Mouse (Mus musculus) limb, embryonic 13.5 days (tissue): Measurements from ENCODE around the gene Slc6a3. TPM values are rescaled to one million over a fixed set of nuclear protein-coding genes. Genes with fewer than 3 reads are reported as not detected.
A peak's percentile ranks its signal among the peaks of the same experiment; 100 is the strongest.

Experiments used
- ATAC-seq: fragments of 200-750 bp; cut with Nextera tagmentation; 2 replicates; pipeline ENCODE4 v1.8.0; 2017; ENCODE audit warnings: low read depth, moderate number of reproducible peaks, moderate TSS enrichment; ENCODE audit not compliant: low FRiP score
- H3K27ac ChIP-seq: fragments of 300-500 bp; sonication (generic); 2 replicates; pipeline ENCODE4 v1.5.1; 2015; ENCODE audit warnings: inconsistent platforms, mild to moderate bottlenecking, moderate library complexity
- H3K27me3 ChIP-seq: fragments of 300-500 bp; sonication (generic); 2 replicates; pipeline ENCODE4 v1.6.1; 2015; ENCODE audit warnings: mild to moderate bottlenecking, inconsistent platforms
- H3K36me3 ChIP-seq: fragments of 300-500 bp; sonication (generic); 2 replicates; pipeline ENCODE4 v1.6.1; 2015; ENCODE audit warnings: inconsistent platforms, mild to moderate bottlenecking, moderate library complexity
- H3K4me1 ChIP-seq: fragments of 300-500 bp; sonication (generic); 2 replicates; pipeline ENCODE4 v1.6.1; 2015; ENCODE audit warnings: inconsistent platforms
- H3K4me2 ChIP-seq: fragments of 300-500 bp; sonication (generic); replicated peaks from 2 replicates; pipeline ENCODE4 v1.6.1; 2015; ENCODE audit warnings: inconsistent platforms, mild to moderate bottlenecking, moderate library complexity
- H3K4me3 ChIP-seq: fragments of 300-500 bp; sonication (generic); 2 replicates; pipeline ENCODE4 v1.5.1; 2015; ENCODE audit warnings: moderate library complexity, mild to moderate bottlenecking, inconsistent platforms
- H3K9ac ChIP-seq: fragments of 300-500 bp; sonication (generic); 2 replicates; pipeline ENCODE4 v1.6.1; 2015; ENCODE audit warnings: mild to moderate bottlenecking, inconsistent platforms
- H3K9me3 ChIP-seq: fragments of 300-500 bp; sonication (generic); 2 replicates; pipeline ENCODE4 v1.6.1; 2016; ENCODE audit warnings: inconsistent platforms
- WGBS: fragments of 180-500 bp; shearing (Covaris S2); methylation state at CpG from one replicate; pipeline ENCODE4 v1.1.7; 2015; 5-methylcytosine and 5-hydroxymethylcytosine counted together
- polyA plus RNA-seq: library from polyadenylated mRNA; unstranded; fragments of >200 nt; fragmentation: Nextera tagmentation; extraction: Ambion mirVana; gene quantifications from 2 replicates; pipeline ENCODE4 v1.2.1, GENCODE M21; 2015

Gene Slc6a3
- polyA plus RNA-seq, 1 experiment from 2014 or later = 0.13 TPM

DNA sequence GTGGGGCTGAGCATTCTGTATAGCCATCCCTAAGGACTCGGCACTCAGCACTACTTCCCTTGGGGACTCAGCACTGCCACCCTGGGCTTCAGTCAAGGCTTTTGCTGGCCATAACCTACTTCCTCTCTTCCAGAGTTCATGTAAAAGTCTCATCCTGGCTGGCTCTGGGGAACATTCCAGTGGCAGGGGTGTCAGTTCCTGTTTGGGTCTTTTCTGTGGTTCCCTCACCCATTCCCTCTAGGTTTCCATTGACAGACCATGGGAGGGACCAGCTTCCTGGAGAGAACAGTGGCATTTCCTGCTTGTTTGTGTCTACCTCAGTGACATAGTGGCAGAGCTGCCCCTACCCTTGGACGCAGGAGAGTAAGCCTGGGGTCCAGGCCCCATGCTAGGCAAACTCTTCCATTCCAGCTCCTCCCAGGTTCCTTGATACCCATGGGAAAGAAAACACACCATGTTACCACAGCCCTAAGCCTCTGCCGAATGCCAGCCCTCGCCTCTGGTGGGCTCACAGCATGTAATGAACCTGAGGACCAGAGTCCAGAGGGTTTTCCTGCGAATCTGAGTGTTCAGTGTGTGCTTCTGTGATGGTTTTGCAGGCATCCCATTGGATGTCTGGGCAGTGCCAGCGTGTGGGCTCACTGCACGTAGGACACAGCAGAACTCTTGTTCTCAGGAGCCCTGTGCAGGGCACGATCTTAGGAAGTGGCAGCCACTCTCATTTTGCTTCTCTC, 27.6 kb upstream of the Slc6a3 start:
- H3K27ac ChIP-seq = no peak overlapping the region
- no peaks in the 10 kb centered on the region for H3K4me1 ChIP-seq
- no peaks in the 10 kb centered on the region for H3K9me3 ChIP-seq
- ATAC-seq = no peak
- peaks cover 85% of the 10 kb centered on the region for H3K36me3 ChIP-seq
- WGBS = 93% methylated on average over 8 of the region's 8 CpGs
- peak overlapping the region; percentile 25; the same call in 1 of the 2 replicates for H3K9ac ChIP-seq
- no peaks in the 10 kb centered on the region for H3K27me3 ChIP-seq
- no peak overlapping the region for H3K4me3 ChIP-seq
- no peak overlapping the region for H3K4me2 ChIP-seq

DNA sequence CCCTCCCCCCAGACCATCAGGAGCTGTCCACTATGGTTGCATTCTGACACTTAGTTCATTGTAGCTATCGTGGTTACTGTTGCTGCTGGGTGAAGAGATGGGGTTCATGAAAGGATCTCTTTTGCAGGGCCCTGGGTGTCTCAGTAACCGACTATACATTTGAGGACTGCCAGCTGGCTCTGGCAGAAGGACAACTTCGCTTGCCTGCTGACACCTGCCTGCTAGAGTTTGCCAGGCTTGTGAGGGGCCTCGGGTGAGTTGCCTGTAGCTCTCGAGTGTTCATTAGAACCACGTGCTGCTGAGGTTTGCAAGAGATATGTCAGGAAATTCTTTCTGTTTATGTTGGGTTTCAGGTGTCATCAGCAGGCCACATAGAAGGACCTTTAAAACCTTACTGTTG, 26.7 kb upstream of the Slc6a3 start:
- peaks cover 91% of the 10 kb centered on the region for H3K36me3 ChIP-seq

DNA sequence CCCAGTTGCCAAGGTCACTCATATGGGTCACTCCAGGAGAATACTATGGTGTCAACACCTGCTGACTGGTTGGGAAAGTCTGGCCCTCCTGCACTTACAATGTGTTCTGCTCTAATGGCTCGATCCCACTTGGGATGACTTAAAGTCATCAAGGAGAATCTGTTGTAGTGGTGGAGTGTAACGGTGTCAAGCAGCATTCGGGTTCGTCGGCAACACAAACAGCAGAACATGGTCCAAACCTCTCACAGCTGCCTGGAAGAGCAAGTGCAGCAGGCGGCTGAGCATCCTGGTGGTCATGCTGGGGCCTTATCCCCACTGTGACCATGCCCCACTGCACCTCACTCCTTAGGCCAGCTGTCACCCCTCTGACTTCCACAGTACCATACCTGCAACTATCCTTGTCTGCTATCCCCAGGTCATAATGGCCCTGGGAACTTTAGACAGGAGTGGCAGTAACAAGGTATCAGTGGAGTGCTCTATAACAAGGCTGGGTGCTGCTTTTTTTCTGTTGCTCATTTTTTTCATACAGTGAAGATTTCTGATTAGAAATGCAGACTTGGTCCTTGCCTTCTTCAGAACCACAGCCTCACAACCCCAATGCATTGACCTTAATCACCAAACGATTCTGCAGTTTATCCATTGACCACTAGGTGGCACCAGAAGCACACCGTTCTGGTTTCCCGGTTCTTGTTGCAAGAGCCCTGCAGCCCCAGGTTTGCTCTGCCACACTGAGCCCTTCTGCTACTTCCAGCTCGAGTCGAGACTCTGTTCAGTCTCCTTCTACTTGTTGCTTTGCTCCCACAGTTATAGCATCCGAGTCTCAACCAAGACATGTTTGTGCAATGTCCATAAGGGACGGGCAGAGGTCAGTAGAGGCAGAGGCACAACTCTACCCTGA, 23.5 kb upstream of the Slc6a3 start:
- no peaks in the 10 kb centered on the region for H3K27me3 ChIP-seq
- H3K36me3 ChIP-seq = peaks cover 86% of the 10 kb centered on the region
- no peaks in the 10 kb centered on the region for H3K4me1 ChIP-seq
- no peaks in the 10 kb centered on the region for H3K9me3 ChIP-seq
- H3K9ac ChIP-seq = no peak overlapping the region
- H3K27ac ChIP-seq = no peak overlapping the region
- H3K4me2 ChIP-seq = no peak overlapping the region
- WGBS = 59% methylated on average over 13 of the region's 13 CpGs
- 0 out of 2 replicates have a peak, but pooled peaks have one; percentile 14 for ATAC-seq
- no peak overlapping the region for H3K4me3 ChIP-seq

More for the DNA sequence above, 26.7 kb upstream of the Slc6a3 start:
- WGBS = 83% methylated on average over 6 of the region's 6 CpGs
- Histone ChIP-seq H3K9ac (no peak overlapping the region), H3K4me2 (no peak overlapping the region), H3K4me1 (no peaks in the 10 kb centered on the region), H3K9me3 (no peaks in the 10 kb centered on the region), H3K4me3 (no peak overlapping the region), H3K27ac (no peak overlapping the region), H3K27me3 (no peaks in the 10 kb centered on the region)
- no peak for ATAC-seq

DNA sequence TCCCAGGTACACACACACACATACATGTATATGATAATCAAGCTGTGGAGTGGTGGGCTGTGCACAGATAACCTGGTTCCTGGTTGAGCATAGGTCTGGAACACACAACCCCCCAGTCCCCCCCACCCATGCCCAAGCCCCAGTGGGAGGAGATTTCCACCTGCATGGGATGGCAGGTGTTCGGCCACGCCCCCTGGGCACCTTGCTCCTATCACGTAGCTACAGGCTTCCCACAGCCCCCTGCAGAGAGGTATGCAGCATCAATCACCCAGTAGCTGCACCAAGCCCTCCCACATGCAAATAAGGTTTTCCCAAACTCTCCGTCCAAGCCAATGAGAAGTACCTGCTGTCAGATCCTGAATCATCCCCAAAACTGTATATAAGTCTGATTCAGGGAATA, 19.7 kb upstream of the Slc6a3 start:
- no peaks in the 10 kb centered on the region for H3K9me3 ChIP-seq
- H3K27ac ChIP-seq = no peak overlapping the region
- H3K4me3 ChIP-seq = no peak overlapping the region
- no peaks in the 10 kb centered on the region for H3K27me3 ChIP-seq
- no peak overlapping the region for H3K9ac ChIP-seq
- ATAC-seq = no peak
- no peak overlapping the region for H3K4me2 ChIP-seq
- 73% methylated on average over 4 of the region's 4 CpGs for WGBS
- peaks cover 50% of the 10 kb centered on the region for H3K36me3 ChIP-seq
- no peaks in the 10 kb centered on the region for H3K4me1 ChIP-seq

DNA sequence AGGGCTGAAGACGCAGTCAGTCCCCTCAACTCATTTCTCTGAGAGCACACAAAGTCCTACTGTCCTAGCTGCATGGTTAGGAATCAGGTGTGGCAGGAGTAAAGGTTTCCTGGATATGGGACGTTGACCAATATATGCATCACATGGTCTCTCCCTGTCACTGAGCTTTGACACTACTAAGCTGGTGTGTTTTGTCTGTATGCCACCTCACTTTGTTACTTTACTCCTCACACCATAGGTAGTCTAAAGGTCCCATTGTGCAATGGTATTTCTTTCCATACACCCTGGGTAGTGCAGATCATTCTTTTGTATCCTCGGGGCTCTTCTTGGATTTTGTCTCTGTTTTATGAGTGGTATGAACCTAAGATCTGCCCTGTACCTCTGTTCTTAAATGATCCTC, 2.8 kb upstream of the Slc6a3 start:
- Histone ChIP-seq H3K9ac (no peak overlapping the region), H3K4me2 (no peak overlapping the region), H3K9me3 (no peaks in the 10 kb centered on the region), H3K36me3 (no peaks in the 10 kb centered on the region), H3K27me3 (peaks cover 56% of the 10 kb centered on the region), H3K4me3 (no peak overlapping the region), H3K27ac (no peak overlapping the region), H3K4me1 (peaks cover 14% of the 10 kb centered on the region)
- 91% methylated on average over 3 of the region's 3 CpGs for WGBS
- ATAC-seq = no peak

DNA sequence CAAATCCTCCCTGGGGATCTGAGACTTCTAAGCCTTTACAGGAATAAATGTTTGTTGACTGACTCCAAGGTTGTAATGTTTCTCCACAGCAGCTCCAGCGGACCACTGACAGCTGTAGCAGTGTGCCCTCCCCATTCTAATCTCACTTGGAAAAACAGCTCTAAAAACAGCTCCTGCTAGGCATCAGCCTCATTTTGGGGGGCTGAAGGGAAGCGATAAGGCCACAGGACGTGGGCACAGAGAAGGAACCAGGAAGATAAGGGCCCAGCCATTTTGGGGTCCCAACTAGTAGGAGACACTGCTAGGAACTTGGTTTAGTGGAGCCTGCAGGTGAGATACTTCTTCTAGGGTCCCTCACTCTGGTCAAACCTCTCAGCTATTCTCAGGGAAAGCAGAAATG, 1.3 kb upstream of the Slc6a3 start:
- Histone ChIP-seq H3K4me2 (no peak overlapping the region), H3K4me3 (no peak overlapping the region), H3K9ac (no peak overlapping the region), H3K9me3 (no peaks in the 10 kb centered on the region), H3K27me3 (peaks cover 63% of the 10 kb centered on the region), H3K36me3 (no peaks in the 10 kb centered on the region), H3K27ac (no peak overlapping the region), H3K4me1 (peaks cover 14% of the 10 kb centered on the region)
- 60% methylated on average over 3 of the region's 3 CpGs for whole genome bisulfite sequencing
- no peak for ATAC-seq

DNA sequence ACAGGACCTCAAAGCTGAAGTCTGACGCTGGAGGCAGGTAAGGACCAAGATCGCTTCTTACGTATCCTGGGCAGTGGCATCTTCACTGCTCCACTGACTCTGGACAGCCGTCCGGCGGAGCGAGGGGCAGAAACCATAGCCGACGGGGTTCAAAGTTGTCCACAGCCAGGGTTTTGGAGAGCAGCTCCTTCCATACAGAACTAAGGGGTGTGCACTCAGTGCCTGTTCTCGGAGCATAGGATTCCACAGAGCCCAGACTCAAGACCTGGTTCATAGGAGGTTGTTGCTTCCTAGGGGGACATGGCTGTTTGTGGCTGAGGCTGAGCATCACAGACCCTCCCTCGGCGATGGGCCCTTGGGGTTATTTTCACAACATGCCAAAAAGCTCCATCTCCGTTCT, 277 bp downstream of the Slc6a3 start:
- 18% methylated on average over 13 of the region's 13 CpGs for WGBS
- Histone ChIP-seq H3K9me3 (no peaks in the 10 kb centered on the region), H3K9ac (peak overlapping the region; percentile 51; the same call in 1 of the 2 replicates), H3K27ac (no peak overlapping the region), H3K4me3 (peak overlapping the region; percentile 49), H3K36me3 (no peaks in the 10 kb centered on the region), H3K4me2 (peak overlapping the region; percentile 85), H3K4me1 (peaks cover 14% of the 10 kb centered on the region), H3K27me3 (peaks cover 68% of the 10 kb centered on the region)
- ATAC-seq = no peak; the same call in 1 of the 2 replicates

DNA sequence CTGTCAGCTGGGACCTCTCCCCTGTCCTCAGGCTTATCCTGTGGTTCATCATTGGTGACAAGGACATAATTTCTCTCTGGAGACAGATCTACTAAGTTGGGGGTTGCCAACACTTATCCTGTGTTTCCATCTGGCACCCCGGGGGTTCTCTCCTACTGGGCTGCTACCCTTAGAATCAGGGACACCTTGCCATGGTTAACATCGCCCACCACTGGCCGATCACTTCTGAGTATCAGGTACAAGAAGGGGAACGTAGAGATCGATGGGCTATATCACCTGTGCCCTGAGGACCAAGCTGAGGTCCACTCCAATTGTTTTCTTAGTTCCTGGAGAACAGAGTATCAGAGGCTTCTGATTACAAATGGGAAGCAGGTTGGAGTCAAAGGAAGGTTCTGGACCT, 27.7 kb downstream of the Slc6a3 start:
- Histone ChIP-seq H3K4me3 (no peak overlapping the region), H3K9me3 (no peaks in the 10 kb centered on the region), H3K9ac (no peak overlapping the region), H3K27ac (no peak overlapping the region), H3K4me2 (no peak overlapping the region), H3K4me1 (no peaks in the 10 kb centered on the region), H3K36me3 (no peaks in the 10 kb centered on the region), H3K27me3 (peaks cover 4% of the 10 kb centered on the region; the same call in 1 of the 2 replicates)
- 87% methylated on average over 5 of the region's 5 CpGs for WGBS
- no peak for ATAC-seq

DNA sequence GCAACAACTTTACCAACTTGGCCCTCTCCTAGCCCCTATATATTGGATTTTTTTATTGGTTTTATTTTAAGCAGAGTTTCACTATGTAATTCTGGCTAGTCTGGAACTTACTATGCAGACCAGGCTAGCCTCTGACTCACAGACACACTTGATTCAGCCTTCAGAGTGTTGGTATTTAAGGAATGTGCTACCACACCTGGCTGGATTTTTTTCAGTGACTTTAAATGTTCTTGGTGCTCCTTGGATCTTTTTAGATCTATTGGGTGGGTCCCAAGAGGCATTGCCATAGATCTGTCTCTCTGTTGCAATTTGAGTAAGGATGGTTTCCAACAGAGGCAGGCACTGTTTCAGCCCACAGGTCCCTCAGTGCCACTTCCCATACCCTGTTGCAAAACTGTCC, 38.5 kb downstream of the Slc6a3 start:
- ATAC-seq = no peak
- no peak overlapping the region for H3K9ac ChIP-seq

DNA sequence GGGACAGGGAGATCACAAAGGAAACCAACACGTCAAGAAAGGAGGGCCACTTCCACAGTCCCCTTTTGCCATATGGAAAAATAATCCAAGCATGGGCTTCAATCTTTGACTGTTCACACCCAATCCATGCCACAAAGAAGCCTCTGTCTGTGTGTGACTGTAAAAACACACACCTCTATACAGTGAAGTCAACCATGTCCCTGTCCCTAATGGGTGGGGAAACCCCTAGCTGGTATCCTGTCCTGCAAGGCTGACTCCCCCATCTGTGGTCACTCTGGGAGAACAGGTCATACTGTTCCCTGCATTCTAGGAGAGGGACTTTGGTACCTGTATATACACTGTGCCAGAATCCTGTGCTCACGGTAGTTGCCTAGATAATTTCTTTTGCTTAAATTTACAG, 40.7 kb downstream of the Slc6a3 start:
- Histone ChIP-seq H3K4me1 (no peaks in the 10 kb centered on the region), H3K27me3 (peaks cover 11% of the 10 kb centered on the region; the same call in 1 of the 2 replicates), H3K9ac (no peak overlapping the region), H3K27ac (no peak overlapping the region), H3K4me2 (no peak overlapping the region), H3K4me3 (no peak overlapping the region), H3K36me3 (no peaks in the 10 kb centered on the region), H3K9me3 (no peaks in the 10 kb centered on the region)
- 67% methylated on average over 2 of the region's 2 CpGs for WGBS
- ATAC-seq = no peak

More for the DNA sequence above, 38.5 kb downstream of the Slc6a3 start:
- H3K4me1 ChIP-seq = no peaks in the 10 kb centered on the region
- no peaks in the 10 kb centered on the region for H3K9me3 ChIP-seq
- no peak overlapping the region for H3K27ac ChIP-seq
- no peak overlapping the region for H3K4me2 ChIP-seq
- no peaks in the 10 kb centered on the region for H3K36me3 ChIP-seq
- H3K4me3 ChIP-seq = no peak overlapping the region
- peaks cover 11% of the 10 kb centered on the region; the same call in 1 of the 2 replicates for H3K27me3 ChIP-seq

DNA sequence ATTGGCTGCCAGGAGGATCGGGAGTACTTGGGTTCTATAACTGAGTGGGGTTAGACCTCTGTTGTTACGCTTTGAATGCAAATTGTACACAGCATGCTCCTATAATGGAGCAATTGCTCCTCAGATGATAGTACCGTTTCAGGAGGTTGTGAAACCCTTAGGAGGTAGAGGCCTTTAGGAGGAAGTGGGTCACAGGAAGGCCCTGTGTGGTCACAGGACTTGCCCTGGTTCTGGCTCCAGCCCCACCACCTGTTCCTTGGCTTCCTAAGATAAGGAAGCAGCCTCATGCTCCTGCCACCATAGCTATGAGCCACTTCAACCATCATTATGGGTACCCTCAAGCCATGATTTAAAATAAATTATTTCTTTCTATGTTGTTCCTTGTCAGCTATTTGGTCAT, 54.9 kb downstream of the Slc6a3 start:
- Histone ChIP-seq H3K36me3 (no peaks in the 10 kb centered on the region), H3K27me3 (peaks cover 5% of the 10 kb centered on the region; the same call in 1 of the 2 replicates), H3K9me3 (no peaks in the 10 kb centered on the region), H3K4me2 (no peak overlapping the region), H3K27ac (no peak overlapping the region), H3K4me1 (no peaks in the 10 kb centered on the region), H3K4me3 (no peak overlapping the region), H3K9ac (no peak overlapping the region)
- no peak for ATAC-seq
- WGBS = 82% methylated on average over 3 of the region's 3 CpGs

DNA sequence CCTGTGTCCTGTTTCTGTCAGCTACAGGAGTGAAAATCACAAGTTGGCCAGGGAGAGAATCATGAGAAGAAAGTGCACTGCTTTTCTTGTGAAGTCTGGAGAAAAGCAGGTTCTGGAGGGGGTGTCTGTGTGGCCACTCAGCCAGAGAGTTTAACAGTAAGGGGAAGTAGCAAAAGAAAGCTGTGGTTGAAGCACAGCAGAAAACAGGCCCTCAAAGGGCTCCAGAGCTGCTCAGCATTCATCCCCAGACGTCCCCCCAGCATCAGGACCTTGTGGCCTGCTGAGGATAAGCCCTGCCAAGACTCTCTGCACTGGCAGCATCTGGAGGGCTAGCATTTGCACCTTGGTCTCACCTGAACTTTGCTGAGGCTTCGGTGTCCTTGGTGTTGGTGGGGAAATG, 56.0 kb downstream of the Slc6a3 start:
- no peak overlapping the region for H3K4me3 ChIP-seq
- no peaks in the 10 kb centered on the region for H3K36me3 ChIP-seq
- H3K27me3 ChIP-seq = peaks cover 5% of the 10 kb centered on the region; the same call in 1 of the 2 replicates
- no peak overlapping the region for H3K4me2 ChIP-seq
- H3K9ac ChIP-seq = no peak overlapping the region
- ATAC-seq = no peak
- no peaks in the 10 kb centered on the region for H3K9me3 ChIP-seq
- no peak overlapping the region for H3K27ac ChIP-seq
- WGBS = 63% methylated on average over 2 of the region's 2 CpGs
- no peaks in the 10 kb centered on the region for H3K4me1 ChIP-seq
